Mouse (Mus musculus) 416B (cell line): ENCODE measurements around the gene Zfp446.
A peak's percentile ranks its signal among the peaks of the same experiment; 100 is the strongest.
"Not testable (repeated sequence)": the region's sequence is repeated elsewhere in the genome, so short reads cannot be mapped to it uniquely, and the experiment has no call there.

Source experiments
- DNase-seq: peaks from one replicate; pipeline ENCODE4 v3.0.0; 2011; ENCODE audit warnings: low read depth

Gene Zfp446

DNA sequence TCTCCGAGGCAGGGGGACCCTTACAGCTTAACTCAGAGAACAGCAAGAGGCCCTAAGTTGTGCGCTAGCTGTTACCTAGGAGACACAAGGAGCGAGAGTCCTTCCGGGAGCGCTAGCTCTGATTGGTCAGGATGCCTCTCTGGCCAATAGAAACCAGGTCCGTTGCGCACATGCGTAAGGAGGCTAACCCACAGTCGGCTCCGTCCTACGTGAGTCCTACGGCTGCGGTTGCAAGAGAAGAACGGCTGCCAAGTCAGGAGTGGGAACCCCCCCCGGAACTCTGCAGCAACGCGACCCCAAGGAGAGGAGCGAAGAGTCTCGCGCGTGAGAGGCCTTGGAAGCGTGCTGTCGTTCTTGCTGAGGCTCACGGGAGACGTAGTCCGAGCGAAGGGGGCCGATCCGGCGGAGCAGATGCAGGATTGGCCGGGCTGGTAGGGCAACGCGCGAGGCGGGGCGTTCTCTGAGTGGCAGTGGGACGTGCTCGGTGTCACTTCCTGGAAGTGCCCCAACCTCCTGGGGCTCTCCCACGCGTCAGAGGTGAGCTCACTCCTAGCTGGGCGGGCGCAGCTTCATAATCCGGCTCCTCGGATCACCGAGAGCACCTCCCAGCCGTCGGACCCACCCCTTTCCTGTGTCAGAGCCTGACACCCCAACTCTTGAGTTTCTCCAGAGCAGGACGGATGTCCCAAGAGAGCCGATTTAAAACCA is at the start of gene Zfp446:
Gene Zfp446, plus strand, starts transcription at position 167 of the 708 bp plus-strand sequence.
- DNase-seq: peak; percentile 97

DNA sequence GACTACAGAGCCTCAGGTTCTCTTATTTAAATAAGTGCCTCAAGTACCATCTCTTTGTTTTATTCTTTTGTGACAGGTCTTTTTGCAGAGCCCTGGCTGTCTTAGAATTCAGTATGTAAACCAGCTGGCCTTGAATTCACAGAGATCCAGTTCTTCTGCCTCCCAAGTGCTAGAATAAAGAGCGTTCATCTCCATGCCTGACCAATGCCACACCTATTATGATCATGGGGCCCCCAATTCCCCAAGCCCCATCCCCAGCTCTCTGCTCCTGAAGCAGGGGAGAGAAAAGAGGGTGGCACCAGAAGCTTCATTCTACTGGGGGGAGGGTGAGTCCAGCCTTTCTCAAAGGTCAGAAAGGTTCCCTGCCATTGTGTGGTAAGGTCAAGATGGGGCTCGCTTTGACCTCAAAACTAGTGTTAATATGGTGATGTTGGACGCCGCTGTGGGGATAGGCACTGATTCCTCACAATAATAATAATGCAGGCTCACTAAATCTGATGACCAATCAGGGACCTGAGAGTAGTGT is 44.0 kb upstream of the Zfp446 start:
- DNase-seq: no peak

DNA sequence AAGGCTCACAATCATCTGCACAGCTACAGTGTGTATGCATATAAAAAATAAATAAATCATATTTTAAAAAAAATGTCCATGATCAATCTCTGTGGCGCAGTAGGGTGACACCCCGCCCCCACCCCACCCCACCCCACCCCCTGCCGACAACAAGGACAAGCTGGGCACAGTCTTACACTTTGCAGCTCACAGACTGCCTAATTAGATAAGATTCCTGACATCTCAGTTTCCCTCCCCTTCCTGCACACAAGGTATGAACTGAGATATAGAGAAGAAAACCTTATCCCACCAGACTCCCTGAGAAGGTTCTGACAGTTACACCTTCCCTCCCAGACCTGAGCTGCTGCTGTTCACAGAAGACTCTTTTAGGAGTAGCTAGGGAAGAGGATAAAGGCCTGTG is 42.8 kb upstream of the Zfp446 start:
- DNase-seq: no peak

DNA sequence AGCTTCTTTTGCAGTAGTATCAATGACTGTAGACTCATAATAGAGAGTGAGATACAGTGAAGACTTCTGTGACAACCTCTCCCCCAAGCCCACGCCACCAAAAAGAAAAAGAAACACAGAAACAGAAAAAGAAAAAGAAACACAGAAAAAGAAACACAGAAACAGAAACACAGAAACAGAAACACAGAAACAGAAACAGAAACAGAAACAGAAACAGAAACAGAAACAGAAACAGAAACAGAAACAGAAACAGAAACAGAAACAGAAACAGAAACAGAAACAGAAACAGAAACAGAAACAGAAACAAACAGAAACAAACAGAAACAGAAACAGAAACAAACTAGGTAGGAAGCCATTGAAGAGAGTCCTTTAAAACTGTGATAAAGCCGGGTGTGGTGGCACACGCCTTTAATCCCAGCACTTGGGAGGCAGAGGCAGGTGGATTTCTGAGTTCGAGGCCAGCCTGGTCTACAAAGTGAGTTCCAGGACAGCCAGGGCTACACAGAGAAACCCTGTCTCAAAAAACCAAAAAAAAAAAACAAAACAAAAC is 40.3 kb upstream of the Zfp446 start:
- DNase-seq: not testable (repeated sequence)

DNA sequence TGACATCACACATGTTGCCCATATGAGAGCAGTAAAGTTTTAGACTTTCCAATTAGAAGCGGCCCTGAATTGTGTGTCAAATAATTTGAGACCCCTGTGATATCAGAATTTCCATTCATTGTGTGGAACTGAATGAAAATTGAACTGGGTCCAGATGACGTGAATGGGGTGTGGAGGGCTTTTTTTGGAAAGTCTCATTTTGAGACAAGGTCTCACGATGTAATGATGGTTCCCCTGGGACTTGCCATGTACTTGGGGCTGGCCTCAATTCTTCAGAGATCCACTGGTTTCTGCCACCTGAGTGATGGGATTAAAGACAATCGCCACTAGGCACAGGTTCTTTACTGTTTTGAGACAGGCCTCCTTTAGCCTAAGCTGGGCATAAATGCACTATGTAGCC is 37.0 kb upstream of the Zfp446 start:
- DNase-seq: no peak

DNA sequence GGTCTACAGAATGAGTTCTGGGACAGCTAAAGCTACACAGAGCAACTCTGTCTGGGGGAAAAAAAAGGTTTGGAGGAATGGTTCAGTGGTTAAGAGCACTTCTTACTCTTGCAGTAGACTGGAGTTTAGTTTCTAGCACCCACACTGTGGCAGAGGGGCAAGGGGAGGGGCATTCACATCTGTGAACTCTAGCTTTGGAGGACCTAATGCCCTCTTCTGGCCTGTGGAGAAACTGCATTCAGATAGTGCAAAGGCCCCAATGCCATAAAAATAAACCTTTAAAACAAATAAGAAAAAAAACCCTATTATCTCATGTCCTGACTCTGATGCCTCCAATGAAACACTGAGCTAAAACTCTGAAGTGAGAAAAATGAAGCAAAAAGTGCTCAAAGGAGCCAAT is 34.2 kb upstream of the Zfp446 start:
- DNase-seq: peak; percentile 62

DNA sequence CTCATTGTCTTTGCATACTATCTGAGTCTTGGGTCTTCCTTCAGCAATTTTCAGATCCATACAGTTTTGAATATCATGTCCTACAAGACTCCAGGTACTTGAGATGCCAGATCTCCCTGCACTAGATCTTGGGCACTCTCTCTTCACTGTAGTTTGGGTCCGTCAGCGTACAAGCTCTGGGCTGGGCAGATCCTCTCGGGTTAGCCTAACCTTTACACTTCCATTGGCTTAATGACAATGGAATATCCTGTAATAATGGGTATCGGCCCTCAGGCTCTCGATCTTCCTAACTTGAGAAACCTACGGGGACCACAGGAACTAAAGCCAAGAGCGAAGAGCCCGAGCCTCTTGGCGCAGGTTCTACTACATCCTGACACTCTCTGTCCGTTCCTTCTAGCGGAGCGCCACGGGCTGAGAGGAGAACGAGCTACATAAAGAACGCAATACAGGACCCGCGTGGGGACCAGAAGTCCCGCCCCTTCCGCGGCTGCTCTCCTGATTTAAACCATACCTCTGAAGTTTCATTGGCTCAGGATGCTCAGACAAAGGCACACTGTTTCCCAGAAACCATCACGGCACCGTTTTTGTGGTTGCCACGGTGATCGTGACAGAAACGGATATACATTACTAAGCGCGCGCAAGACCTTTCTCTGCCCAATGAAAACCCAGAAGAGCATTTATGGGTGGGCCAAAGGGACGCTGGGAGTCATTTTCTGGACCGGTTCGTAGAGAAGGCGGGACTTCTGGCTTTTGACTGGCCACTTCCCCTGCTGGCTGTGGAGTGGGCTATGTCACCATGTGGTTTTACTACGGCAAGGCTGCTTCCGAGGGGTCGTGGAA is 28.4 kb upstream of the Zfp446 start:
- peak; percentile 97 for DNase-seq

DNA sequence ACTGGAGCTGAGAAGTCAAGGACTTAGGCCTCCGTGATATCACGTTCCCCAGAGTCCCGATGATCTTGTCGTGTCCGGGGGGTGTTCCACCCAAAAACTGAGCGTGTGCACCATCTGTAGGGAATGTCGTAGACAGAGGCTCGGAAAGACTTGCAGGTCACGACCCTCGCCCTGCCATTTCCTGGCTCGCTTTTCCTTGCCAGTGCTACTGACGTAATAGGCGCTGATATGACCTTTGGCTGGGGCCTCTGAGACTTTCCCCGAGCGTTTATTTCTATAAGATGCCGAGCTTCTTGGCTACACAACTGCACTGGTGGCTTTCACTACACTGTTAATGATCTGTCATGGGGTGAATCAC is 27.8 kb upstream of the Zfp446 start:
- no peak for DNase-seq

DNA sequence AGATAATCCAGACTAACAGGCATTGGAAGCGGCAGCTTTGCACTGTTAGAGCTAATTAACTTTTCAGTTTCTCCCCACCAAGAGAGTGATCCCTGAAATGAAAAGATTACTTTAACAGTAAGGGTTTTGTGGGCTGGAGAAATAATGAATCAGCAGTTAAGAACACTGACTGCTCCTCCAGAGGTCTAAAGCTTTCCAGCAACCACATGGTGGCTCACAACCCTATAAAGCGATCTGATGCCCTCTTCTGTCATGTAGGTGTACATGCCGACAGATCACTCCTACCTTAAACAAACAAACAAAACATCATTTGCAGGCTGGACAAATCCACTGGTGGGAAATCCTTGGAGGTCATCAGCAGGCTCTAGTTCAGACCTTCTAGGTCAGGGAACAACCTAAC is 22.8 kb upstream of the Zfp446 start:
- DNase-seq: peak; percentile 85

DNA sequence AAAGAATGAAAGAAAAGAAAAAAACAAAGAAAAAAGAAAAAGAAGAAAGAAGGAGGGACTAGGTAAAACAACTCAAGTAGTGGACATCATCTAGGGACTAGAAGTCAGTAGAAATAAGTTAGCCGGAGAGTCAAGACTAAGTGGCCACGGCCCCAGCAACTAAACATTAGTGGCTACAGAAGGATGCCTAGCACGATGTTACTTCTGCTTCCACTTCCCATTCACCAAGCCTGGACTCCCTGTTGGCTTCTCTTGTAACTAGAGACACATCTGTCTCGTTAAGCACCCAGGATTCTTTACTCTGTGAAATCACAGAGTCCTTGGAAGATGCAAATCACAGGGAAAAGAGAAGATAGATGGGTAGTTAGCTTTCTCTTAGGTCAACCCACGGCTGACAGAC is 20.1 kb upstream of the Zfp446 start:
- DNase-seq: peak; percentile 41

DNA sequence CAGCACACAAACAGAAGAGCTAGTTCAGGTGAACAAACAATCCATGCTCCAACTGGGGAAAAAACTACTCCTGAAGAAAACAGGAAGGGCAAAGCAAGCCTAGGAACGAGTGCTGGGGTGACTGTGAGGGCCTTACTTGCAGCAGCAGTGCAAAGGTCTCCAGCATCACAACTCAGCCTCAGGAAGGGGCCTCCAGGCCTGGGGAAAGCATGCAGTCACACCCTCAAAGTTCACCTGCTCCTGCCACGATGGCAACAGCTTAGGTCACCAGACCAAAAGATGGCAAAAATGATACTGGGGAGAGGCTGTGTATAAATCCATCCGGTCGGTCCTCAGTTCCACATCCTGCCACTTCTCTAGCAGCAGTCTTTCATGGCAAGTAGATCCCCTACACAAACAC is 18.7 kb upstream of the Zfp446 start:
- no peak for DNase-seq

DNA sequence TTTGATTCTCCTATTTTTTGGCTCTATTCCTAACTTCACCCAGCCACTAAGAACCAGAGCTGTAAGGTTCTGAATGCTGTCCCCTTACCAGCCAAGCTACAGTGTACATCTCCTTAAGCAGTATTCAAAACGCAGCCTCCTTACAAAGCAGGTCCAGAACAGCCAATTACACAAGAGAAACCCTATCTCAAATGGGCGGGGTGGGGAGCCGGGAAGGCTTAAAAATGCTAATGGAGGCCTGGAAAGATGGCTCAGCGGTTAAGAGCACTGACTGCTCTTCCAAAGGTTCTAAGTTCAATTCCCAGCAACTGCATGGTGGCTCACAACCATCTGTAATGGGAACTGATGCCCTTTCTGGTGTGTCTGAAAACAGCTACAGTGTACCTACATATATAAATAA is 17.9 kb upstream of the Zfp446 start:
- DNase-seq: no peak

DNA sequence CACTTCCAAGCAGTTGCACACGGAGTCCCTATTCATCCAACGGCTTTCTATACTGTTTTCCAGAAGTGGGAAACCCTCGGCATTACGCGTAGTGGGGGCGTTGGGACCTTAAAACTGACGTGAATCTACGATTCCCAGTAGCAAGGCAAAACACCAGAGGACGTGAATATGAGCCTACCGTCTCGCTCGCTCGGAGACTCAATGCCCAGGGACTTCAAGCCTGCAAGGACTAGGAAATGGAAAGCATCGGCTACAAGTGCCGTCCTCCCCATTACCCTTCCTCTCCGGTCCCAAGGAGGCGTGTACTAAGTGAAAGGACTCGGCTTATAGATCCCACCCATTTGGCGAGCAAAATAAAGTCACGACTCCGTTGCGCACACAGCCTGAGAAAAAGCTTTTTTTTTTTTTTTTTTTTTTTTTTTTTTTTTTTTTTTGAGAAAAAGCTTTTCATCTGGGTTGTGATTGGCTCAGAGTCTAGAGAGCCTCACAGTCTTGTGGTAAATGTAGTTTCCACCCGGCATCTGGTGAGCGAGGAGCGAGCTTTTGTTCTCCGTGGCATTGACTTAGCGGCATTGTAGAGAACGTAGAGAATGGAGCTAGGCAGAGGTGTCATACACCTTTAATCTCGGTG is 16.0 kb upstream of the Zfp446 start:
- peak; percentile 92 for DNase-seq

DNA sequence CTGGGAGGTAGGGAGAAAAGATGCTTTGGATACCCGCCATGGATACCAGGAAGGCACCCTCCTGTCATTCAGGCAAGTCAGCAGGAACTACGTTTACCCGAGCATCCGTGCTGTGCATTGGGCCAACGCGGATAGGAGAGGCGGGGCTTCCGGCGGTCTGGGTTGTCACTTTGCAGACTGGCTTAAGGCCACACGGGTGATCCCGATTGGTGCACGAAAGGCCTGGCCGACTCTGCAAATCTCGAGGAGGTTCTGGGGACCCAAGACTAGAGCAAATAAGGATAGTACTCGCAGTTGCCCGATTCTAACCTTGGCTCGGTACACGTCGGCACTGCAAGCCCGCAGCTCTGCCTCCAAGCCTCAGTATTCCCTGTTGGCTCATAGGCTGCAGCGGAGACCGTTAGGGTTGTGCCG is 12.0 kb upstream of the Zfp446 start, which contains the start of gene Zfp324:
Gene Zfp324, plus strand, starts transcription at position 161 of the 414 bp plus-strand sequence.
- DNase-seq: peak; percentile 94

DNA sequence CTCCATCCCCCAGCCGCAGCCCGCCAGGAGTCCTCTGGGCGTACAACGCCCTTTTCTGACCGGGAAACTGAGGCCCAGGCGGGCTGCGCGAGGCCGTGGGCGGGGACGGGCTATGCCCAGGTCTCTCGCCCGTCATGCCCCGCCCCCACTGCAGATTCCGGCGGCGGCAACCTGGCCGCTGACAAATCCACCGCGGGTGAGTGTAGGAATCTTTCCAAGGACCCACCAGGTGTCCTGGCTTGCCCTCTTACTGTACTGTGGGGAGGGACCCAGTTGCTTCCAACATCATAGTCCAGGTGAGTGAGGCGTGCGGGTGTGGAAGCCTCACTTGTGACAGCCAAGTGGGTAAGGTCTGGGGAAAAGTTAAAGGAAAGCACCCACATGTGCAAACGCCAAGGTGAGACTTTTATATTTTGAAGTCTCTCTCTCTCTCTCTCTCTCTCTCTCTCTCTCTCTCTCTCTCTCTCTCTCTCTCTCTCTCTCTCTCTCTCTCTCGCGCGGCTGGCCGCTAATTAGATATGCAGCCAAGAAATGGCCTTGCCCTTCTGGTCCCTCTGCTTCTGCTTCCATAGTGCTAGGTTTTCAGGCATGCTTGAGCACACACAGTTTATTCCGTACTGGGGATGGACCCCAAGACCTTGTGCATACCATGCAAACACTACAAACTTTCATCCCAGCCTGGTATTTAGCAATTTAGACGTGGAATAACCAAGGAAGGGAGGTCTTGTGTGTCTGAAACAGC is 11.4 kb upstream of the Zfp446 start:
- peak; percentile 55 for DNase-seq

DNA sequence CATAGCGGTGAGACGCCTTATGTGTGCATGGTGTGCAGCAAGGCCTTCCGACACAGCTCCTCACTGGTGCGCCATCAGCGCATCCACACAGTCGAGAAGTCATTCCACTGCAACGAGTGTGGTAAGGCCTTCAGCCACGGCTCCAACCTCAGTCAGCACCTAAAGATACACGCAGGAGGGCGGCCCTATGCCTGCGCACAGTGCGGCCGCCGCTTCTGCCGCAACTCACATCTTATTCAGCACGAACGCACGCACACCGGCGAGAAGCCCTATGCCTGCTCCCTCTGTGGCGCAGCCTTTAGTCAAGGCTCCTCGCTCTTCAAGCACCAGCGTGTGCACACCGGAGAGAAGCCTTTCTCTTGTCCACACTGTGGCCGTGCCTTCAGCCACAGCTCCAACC is 6.7 kb upstream of the Zfp446 start:
- DNase-seq: no peak

DNA sequence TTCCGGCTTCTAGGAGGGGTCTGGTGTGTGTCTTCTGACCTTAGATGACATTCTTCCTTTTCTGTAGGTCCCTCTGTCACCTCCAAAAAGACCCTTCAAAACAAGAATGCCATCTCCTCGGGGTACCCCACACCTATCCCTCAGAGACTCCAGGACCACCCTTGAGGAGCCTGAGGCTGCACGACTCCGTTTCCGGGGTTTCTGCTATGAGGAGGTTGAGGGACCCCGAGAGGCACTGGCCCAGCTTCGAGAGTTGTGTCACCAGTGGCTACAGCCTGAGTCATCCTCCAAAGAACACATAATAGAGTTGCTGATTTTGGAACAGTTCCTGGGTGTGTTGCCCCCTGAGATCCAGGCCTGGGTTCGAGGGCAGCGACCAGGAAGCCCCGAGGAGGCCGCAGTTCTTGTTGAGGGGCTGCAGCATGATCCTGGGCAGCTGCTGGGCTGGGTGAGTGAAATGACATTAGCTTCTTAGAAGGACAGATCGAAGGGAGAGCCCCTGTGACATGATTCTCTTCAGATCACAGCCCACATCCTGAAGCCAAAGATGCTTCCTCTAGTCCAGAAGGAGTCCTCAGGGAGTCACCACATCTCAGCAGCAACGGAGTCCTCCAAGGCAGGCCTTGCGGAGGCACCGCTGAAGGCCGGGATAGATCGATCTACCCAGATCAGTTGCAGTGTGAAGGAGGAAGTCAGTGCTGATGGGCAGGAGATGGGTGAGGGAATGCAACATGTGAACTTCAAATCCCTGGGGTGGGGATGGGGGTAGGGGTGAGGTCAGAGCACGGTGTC is 1.5 kb downstream of the Zfp446 start:
- no peak for DNase-seq

DNA sequence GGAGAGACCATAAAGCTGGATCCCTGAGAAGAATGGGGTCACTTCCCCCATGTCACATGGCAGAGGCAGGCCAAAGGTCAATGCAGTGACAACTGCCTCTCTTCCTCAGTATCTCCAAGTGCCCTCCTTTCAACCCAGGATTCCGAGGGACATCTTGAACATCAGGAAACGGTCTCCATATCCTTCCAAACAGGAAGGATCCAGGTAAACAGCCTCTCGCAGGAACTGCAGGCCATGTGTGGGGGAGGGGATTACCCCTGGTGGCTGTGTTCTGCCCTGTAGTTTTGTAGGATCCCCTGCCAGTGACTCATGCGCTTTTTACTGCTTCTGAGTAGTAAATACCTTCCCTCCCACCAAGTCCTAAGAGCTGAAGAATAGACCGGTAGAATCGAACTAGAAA is 2.1 kb downstream of the Zfp446 start:
- no peak for DNase-seq

DNA sequence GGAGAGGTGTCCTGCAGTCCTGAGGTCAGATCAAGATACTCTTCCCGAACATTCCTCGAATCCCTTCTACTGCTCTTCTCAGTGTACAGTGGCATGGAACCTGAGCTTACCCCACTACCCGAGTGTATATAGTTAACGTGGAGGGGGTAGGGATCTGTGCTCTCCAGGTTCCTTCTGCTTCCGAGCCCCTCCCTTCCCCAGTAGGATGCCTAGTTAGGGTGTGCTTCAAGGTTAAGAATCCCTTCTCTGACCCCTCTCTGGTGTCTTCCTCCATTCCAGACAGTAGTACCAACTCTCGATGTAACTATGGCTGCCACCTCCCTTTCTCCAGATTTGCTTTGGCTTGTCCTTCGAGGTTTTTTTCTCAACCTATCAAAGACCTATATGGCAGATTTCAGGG is 2.6 kb downstream of the Zfp446 start:
- DNase-seq: no peak

DNA sequence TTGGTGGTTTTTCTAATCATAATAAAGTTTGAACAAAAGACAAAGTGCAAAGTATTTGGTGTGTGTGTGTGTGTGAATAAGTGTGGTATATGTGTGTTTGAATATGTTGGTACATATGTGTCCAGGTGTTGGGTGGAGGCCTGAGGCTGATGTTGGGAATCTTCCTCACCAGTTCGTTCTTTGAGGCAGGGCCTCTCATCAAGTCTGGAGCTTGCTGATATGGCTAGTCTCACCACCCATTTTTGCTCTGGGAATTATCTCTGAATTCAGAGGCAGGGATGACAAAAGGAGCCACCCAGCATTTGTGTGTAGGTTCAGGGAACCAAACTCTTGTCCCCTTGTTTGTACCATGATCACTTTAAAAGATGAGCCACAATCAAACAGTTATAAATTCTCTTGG is 8.1 kb downstream of the Zfp446 start:
- DNase-seq: no peak

DNA sequence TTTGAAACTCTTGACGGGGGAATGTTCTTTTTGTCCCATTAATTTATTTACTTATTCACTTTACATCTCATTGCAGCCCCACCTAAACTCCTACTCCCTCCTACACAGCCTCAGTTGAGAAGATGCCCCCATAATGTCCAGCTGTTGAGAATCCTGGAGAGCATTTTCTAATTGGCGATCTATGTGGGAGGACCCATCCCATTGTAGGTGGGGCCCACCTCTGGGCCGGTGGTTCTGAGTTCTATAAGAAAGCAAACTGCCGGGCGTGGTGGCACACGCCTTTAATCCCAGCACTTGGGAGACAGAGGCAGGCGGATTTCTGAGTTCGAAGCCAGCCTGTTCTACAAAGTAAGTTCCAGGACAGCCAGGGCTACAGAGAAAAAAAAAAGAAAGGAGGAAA is 9.3 kb downstream of the Zfp446 start:
- DNase-seq: no peak
